22 mouse cellular contexts compared by ENCODE assay signal in genomic region chr5:114914855-114915254, GRCm38 (mm10). TPM values are rescaled to one million over a fixed set of nuclear protein-coding genes. Genes with fewer than 3 reads are reported as not detected.
DNase-seq lines count a peak whose midpoint lies in the region; ATAC-seq and TF ChIP-seq lines count a peak whose summit lies in the region.
"Had no signal": no experiment of that assay in that cellular context is flagged by ENCODE, and none has a peak within 500 bp of the region (broad histone marks: within the 10 kb centered on the region; RNA-seq: fewer than 3 reads in every experiment).

No protein-coding gene starts in this region.

- H3K4me1 ChIP-seq in embryonic facial prominence, embryonic 11.5 days (ENCODE audit: control insufficient read depth, insufficient read depth, low read length): no peaks in the 10 kb centered on the region
- H3K4me1 ChIP-seq in embryonic facial prominence, embryonic 10.5 days: peaks cover 8% of the 10 kb centered on the region
- H3K4me1 ChIP-seq in thymus, adult 2 months (replicated peaks; ENCODE audit: control insufficient read depth, insufficient read depth, low read length): peaks cover 11% of the 10 kb centered on the region

- ATAC-seq in embryonic facial prominence, embryonic 11.5 days (replicated peaks; ENCODE audit: insufficient number of reproducible peaks, low FRiP score, low TSS enrichment, low read depth): 0 out of 2 replicates have a peak, but pooled peaks have one; percentile 9
- ATAC-seq: activated CD4-positive, CD25-positive, alpha-beta regulatory T cell, adult 4 months; inflammation-experienced regulatory T-cells, adult 6 months; liver, embryonic 12.5 days had no signal

- 73% methylated on average over 8 of the region's 8 CpGs for WGBS in embryonic facial prominence, embryonic 11.5 days
- 79% methylated on average over 8 of the region's 8 CpGs for WGBS in embryonic facial prominence, embryonic 10.5 days
- 78% methylated on average over 8 of the region's 8 CpGs for WGBS in thymus, adult 2 months

- no peak overlapping the region for H3K27ac ChIP-seq in embryonic facial prominence, embryonic 11.5 days (replicated peaks; ENCODE audit: low read depth, low read length)
- H3K27ac ChIP-seq in embryonic facial prominence, embryonic 10.5 days (replicated peaks): no peak overlapping the region
- no peak overlapping the region for H3K27ac ChIP-seq in thymus, adult 2 months (ENCODE audit: control insufficient read depth, insufficient read depth, low read length)
- H3K27ac ChIP-seq: embryonic facial prominence, embryonic 13.5 days; forebrain, embryonic 10.5 days; liver, embryonic 12.5 days had no signal

- no peak for TF ChIP-seq CTCF in thymus, adult 2 months (IDR thresholded peaks at IDR 0.05; ENCODE audit: borderline replicate concordance, control insufficient read depth, extremely low read depth, insufficient read depth, low read length, poor library complexity)

- intact Hi-C loops in left cerebral cortex, postnatal 10 days (cut with DNase I): loop anchor here (5.0 kb wide), 1 partner anchor 78 kb away; no protein-coding TSS in a partner anchor

- H3K36me3 ChIP-seq in embryonic facial prominence, embryonic 11.5 days (replicated peaks; ENCODE audit: control insufficient read depth, insufficient read depth, low read depth, low read length): no peaks in the 10 kb centered on the region
- H3K36me3 ChIP-seq in embryonic facial prominence, embryonic 10.5 days (replicated peaks): no peaks in the 10 kb centered on the region
- H3K36me3 ChIP-seq in thymus, adult 2 months (ENCODE audit: control insufficient read depth, insufficient read depth, low read length): no peaks in the 10 kb centered on the region
- H3K36me3 ChIP-seq: embryonic facial prominence, embryonic 13.5 days; forebrain, embryonic 10.5 days; liver, embryonic 12.5 days had no signal

- no peak overlapping the region for H3K4me3 ChIP-seq in embryonic facial prominence, embryonic 11.5 days (ENCODE audit: low read depth, low read length)
- H3K4me3 ChIP-seq in embryonic facial prominence, embryonic 10.5 days: no peak overlapping the region
- H3K4me3 ChIP-seq in thymus, adult 2 months (ENCODE audit: control insufficient read depth, insufficient read depth, low read length): no peak overlapping the region
- H3K4me3 ChIP-seq: embryonic facial prominence, embryonic 13.5 days; forebrain, embryonic 10.5 days; liver, embryonic 12.5 days had no signal

- H3K27me3 ChIP-seq in embryonic facial prominence, embryonic 11.5 days (ENCODE audit: control insufficient read depth, insufficient read depth, low read length): no peaks in the 10 kb centered on the region
- no peaks in the 10 kb centered on the region for H3K27me3 ChIP-seq in embryonic facial prominence, embryonic 10.5 days (replicated peaks; ENCODE audit: low read depth, poor library complexity, severe bottlenecking)
- H3K27me3 ChIP-seq in thymus, adult 2 months (ENCODE audit: control insufficient read depth, insufficient read depth, low read length): no peaks in the 10 kb centered on the region
- H3K27me3 ChIP-seq: CH12.LX; embryonic facial prominence, embryonic 13.5 days; liver, embryonic 12.5 days had no signal

- no peaks in the 10 kb centered on the region for H3K9me3 ChIP-seq in embryonic facial prominence, embryonic 11.5 days (replicated peaks; ENCODE audit: control insufficient read depth, low read length)
- no peaks in the 10 kb centered on the region for H3K9me3 ChIP-seq in embryonic facial prominence, embryonic 10.5 days
- H3K9me3 ChIP-seq: embryonic facial prominence, embryonic 13.5 days; forebrain, embryonic 10.5 days; liver, embryonic 12.5 days had no signal

- no peak for TF ChIP-seq POLR2A in thymus, adult 2 months (IDR thresholded peaks at IDR 0.05; ENCODE audit: control insufficient read depth, extremely low read depth, insufficient read depth, low read length, poor library complexity)

- no peak overlapping the region for H3K9ac ChIP-seq in embryonic facial prominence, embryonic 11.5 days (replicated peaks; ENCODE audit: low read length)
- H3K9ac ChIP-seq: embryonic facial prominence, embryonic 13.5 days; liver, embryonic 12.5 days had no signal

- DNase-seq in embryonic facial prominence, embryonic 11.5 days (ENCODE audit: low spot score): no peak
- DNase-seq in embryonic facial prominence, embryonic 10.5 days (ENCODE audit: low spot score): no peak
- peak; percentile 21 to 44 for DNase-seq in left cerebral cortex, adult 18-20 months (ENCODE audit: low spot score in 2 of 2)
- no peak for DNase-seq in left cerebral cortex, postnatal 10 days (ENCODE audit: extremely low spot score in 1 of 2, low spot score in 2 of 2)
- DNase-seq in thymus, postnatal 25 days: peak; percentile 8
- DNase-seq in thymus, adult 2 months: no peak
- DNase-seq in adrenal gland, postnatal 10 days: no peak
- no peak for DNase-seq in spleen, postnatal 36 days (ENCODE audit: low spot score in 2 of 2)
- DNase-seq: cerebellum, postnatal 25 days; kidney, adult 9 months had no signal

- H3K4me2 ChIP-seq in embryonic facial prominence, embryonic 11.5 days (ENCODE audit: low read depth, low read length): no peak overlapping the region
- H3K4me2 ChIP-seq: embryonic facial prominence, embryonic 13.5 days; liver, embryonic 12.5 days had no signal

RNA-seq across cellular contexts. Expression of gene Oasl1, which starts 8.2 kb away (rescaled TPM):
- polyA plus RNA-seq in embryonic facial prominence, embryonic 11.5 days (2014; fragmentation: Nextera tagmentation; extraction: Ambion mirVana): 0.24 TPM in 2 replicates
- polyA plus RNA-seq in embryonic facial prominence, embryonic 10.5 days (2016; fragmentation: Nextera tagmentation; extraction: Ambion mirVana): 0.24 TPM in 1 of 2 replicates, not detected in the other
- under 1 TPM; 0.21 to 0.35 TPM for total RNA-seq in left cerebral cortex, adult 18-20 months (2021)
- not detected for total RNA-seq in left cerebral cortex, postnatal 10 days (2021)
- polyA plus RNA-seq in thymus, adult 2 months (2012; rRNA removed): 20.1 and 20.7 TPM in 2 replicates
- 1 to 10 TPM in 1 of 2 experiments, under 1 TPM in 1; 0.70 to 1.5 TPM for total RNA-seq in adrenal gland, postnatal 10 days (2021)
- total RNA-seq: CH12.LX had no signal
- polyA plus RNA-seq: forebrain, embryonic 10.5 days had no signal

RNA-seq across cellular contexts. Expression of gene Oasl2, which starts 18.1 kb away (rescaled TPM):
- 2.5 and 2.7 TPM in 2 replicates for polyA plus RNA-seq in embryonic facial prominence, embryonic 11.5 days (2014; fragmentation: Nextera tagmentation; extraction: Ambion mirVana)
- 0.68 and 0.72 TPM in 2 replicates for polyA plus RNA-seq in embryonic facial prominence, embryonic 10.5 days (2016; fragmentation: Nextera tagmentation; extraction: Ambion mirVana)
- total RNA-seq in left cerebral cortex, adult 18-20 months (2021): 1 to 10 TPM; 1.8 to 2.3 TPM
- 1 to 10 TPM in 1 of 2 experiments, under 1 TPM in 1; 0.43 to 1.1 TPM for total RNA-seq in left cerebral cortex, postnatal 10 days (2021)
- 22.0 and 31.7 TPM in 2 replicates for polyA plus RNA-seq in thymus, adult 2 months (2012; rRNA removed)
- total RNA-seq in adrenal gland, postnatal 10 days (2021): 1 to 10 TPM; 4.3 to 8.2 TPM
- total RNA-seq: CH12.LX had no signal

RNA-seq across cellular contexts. Expression of gene 2210016L21Rik, which starts 27.1 kb away (rescaled TPM):
- 50.7 and 58.4 TPM in 2 replicates for polyA plus RNA-seq in embryonic facial prominence, embryonic 11.5 days (2014; fragmentation: Nextera tagmentation; extraction: Ambion mirVana)
- 45.4 and 47.7 TPM in 2 replicates for polyA plus RNA-seq in embryonic facial prominence, embryonic 10.5 days (2016; fragmentation: Nextera tagmentation; extraction: Ambion mirVana)
- 100 to 1,000 TPM; 207 to 236 TPM for total RNA-seq in left cerebral cortex, adult 18-20 months (2021)
- total RNA-seq in left cerebral cortex, postnatal 10 days (2021): 100 to 1,000 TPM; 203 to 206 TPM
- 25.6 and 29.9 TPM in 2 replicates for polyA plus RNA-seq in thymus, adult 2 months (2012; rRNA removed)
- 10 to 100 TPM; 34.3 to 35.8 TPM for total RNA-seq in adrenal gland, postnatal 10 days (2021)

RNA-seq across cellular contexts. Expression of gene Hnf1a, which starts 56.0 kb away (rescaled TPM):
- not detected in 2 replicates for polyA plus RNA-seq in embryonic facial prominence, embryonic 11.5 days (2014; fragmentation: Nextera tagmentation; extraction: Ambion mirVana)
- polyA plus RNA-seq in embryonic facial prominence, embryonic 10.5 days (2016; fragmentation: Nextera tagmentation; extraction: Ambion mirVana): 0.06 TPM in 2 replicates
- not detected for total RNA-seq in left cerebral cortex, adult 18-20 months (2021)
- total RNA-seq in left cerebral cortex, postnatal 10 days (2021): not detected
- 4.0 and 4.1 TPM in 2 replicates for polyA plus RNA-seq in thymus, adult 2 months (2012; rRNA removed)
- 1 to 10 TPM; 1.7 to 3.3 TPM for total RNA-seq in adrenal gland, postnatal 10 days (2021)
- total RNA-seq: CH12.LX; gastrocnemius, adult 18-20 months; granulocyte monocyte progenitor cell, adult 5-6 weeks; layer of hippocampus, postnatal 10 days; megakaryocyte-erythroid progenitor cell, adult 5-6 weeks had no signal
- polyA plus RNA-seq: embryonic facial prominence, embryonic 13.5 days; forebrain, embryonic 10.5 days; heart, embryonic 14.5 days; hindbrain, embryonic 11.5 days had no signal

RNA-seq across cellular contexts. Expression of gene Gm9936, which starts 56.4 kb away (rescaled TPM):
- polyA plus RNA-seq in embryonic facial prominence, embryonic 11.5 days (2014; fragmentation: Nextera tagmentation; extraction: Ambion mirVana): 0.14 and 0.29 TPM in 2 replicates
- polyA plus RNA-seq in embryonic facial prominence, embryonic 10.5 days (2016; fragmentation: Nextera tagmentation; extraction: Ambion mirVana): 0.08 and 0.12 TPM in 2 replicates
- total RNA-seq in left cerebral cortex, adult 18-20 months (2021): 1 to 10 TPM in 1 of 2 experiments, under 1 TPM in 1; 0.74 to 1.2 TPM
- total RNA-seq in left cerebral cortex, postnatal 10 days (2021): 1 to 10 TPM; 1.3 to 2.0 TPM
- polyA plus RNA-seq in thymus, adult 2 months (2012; rRNA removed): 0.04 TPM in 1 of 2 replicates, not detected in the other
- under 1 TPM in 1 of 2 experiments, not detected in 1; 0.21 TPM for total RNA-seq in adrenal gland, postnatal 10 days (2021)
- total RNA-seq: gastrocnemius, adult 18-20 months; granulocyte monocyte progenitor cell, adult 5-6 weeks; megakaryocyte-erythroid progenitor cell, adult 5-6 weeks had no signal
- polyA plus RNA-seq: activated CD4-positive, CD25-positive, alpha-beta regulatory T cell, adult 4 months; heart, embryonic 14.5 days; inflammation-experienced regulatory T-cells, adult 6 months; liver, embryonic 12.5 days had no signal

Comparison
In these comparisons a context has a peak if more than half of its experiments do, and no peak if none do; other contexts are left out.
1. DNase-seq: peak in left cerebral cortex, adult 18-20 months (2 of 2) and thymus, postnatal 25 days (single experiment); none in embryonic facial prominence, embryonic 11.5 days (single experiment), embryonic facial prominence, embryonic 10.5 days (single experiment), left cerebral cortex, postnatal 10 days (0 of 2), thymus, adult 2 months (single experiment), adrenal gland, postnatal 10 days (single experiment) and spleen, postnatal 36 days (0 of 2).
2. RNA of gene 2210016L21Rik, which starts 27.1 kb away (total RNA-seq): 207 to 236 TPM in left cerebral cortex, adult 18-20 months and 203 to 206 TPM in left cerebral cortex, postnatal 10 days; 34.3 to 35.8 TPM in adrenal gland, postnatal 10 days; every median in the first group is over 4 times any median in the second.